Mouse (Mus musculus) right cerebral cortex, adult 2 months (tissue): ENCODE measurements around the gene Akt3.

Experiments used
- DNase-seq, 2 experiments: peaks; one replicate each; pipeline ENCODE4 v3.0.0; 2021 to 2022; ENCODE audit warnings: low spot score in 2 of 2

Akt3 gene

DNA sequence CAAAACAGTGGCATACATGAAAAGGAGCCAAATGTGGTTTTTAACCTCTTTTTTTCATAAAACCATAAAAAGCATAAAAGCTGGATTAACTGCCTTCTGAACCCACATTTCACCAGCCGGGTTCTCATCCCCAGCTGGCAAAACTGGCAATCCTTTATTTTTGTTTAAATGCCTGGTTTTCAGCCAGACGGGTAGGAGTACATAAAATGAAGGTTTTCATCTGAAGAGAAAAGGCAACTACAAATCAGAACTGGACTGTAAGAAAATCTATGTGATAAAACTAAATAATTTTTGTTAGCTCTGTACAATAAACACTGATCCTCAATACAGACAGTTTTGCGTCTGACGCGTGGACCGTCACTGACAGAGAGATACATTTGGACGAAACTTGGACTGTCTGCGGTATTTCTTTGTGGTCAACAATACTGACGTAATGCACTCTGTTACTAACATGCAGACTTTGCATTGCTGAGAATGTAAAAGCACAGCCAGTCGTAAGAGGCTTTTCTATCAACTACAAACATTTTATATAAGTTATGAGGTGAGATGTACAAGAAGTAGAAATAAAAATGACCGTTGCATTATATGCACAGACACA is 206.5 kb downstream of the Akt3 start:
- DNase-seq, result no peak

- no peak for DNase-seq
Measured at GRCm38 (mm10) chr1:177048773-177049172, 209.2 kb downstream of the Akt3 start.

GRCm38 (mm10) chr1:177046963-177047362 is 211.0 kb downstream of the Akt3 start:
- DNase-seq, result no peak

- DNase-seq, result no peak
Measured at GRCm38 (mm10) chr1:177045885-177046284, 212.1 kb downstream of the Akt3 start.

DNA sequence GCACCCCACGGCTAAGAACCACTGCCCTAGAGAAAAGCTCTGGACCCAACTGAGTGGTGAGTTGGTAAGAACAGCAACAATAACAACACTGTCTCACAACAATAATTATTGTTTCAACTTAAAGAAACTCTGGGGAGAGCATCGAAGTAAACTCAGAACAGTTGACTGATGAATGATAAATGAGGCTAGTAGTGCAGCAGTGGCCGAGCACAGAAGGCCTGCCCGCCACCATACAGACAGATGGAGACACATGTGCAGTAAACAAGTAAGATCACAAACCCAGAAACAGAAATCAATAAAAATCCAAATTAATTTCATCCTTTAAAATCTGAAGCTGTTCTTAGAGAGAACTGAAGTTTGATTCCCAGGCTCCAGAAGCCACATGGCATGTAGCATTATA is 217.9 kb downstream of the Akt3 start:
- no peak for DNase-seq

DNA sequence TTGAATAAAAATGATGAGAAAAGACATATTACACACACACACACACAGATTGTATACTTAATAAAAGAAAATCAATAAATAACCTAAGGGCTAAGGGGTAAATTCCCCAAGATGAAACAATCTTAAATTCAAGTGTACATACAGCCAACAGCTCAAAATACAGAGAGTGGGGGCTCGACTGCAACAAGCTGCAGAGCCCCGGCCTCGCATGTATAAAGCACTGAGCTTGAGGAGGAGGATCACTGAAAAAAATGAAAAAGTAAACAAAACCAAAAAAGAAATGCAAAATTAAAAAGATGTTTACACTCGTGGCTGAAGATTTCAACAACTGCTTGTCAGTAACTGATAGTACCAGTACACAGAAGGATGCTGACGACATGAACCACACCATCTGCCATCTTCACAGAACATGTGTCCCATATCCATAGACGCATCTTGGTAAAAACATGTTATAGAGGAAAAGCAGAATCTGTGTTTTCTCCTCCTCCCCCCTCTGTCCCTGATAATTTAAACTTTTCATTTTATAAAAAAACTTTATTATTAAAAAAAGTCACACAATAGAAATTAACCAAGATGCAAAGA is 218.8 kb downstream of the Akt3 start:
- DNase-seq, result no peak

DNA sequence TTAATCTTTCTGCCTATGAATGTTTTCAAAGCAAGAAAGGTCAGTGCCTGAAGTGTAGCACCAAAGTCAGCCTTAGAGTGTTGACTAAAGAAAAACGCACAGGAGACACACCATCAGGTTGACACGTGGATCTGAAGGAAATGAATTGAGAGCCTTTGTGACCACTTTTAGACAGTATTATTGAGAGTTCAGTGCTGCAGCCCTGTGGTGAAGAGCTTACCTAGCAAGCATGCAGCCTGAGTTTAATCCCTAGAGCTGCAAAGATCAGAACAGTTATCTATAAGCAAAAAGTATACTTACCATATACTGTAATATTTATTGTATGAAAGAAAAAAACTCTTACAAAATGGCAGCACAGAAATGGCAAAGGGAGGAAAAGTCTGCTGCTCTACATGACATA is 219.6 kb downstream of the Akt3 start:
- DNase-seq, result no peak

- peak in 1 of 2 experiments; percentile 1 for DNase-seq
Measured at GRCm38 (mm10) chr1:177035460-177035859, 222.5 kb downstream of the Akt3 start.

- DNase-seq, result peak in 1 of 2 experiments; percentile 1
Measured at GRCm38 (mm10) chr1:177032233-177032632, 225.8 kb downstream of the Akt3 start.

DNA sequence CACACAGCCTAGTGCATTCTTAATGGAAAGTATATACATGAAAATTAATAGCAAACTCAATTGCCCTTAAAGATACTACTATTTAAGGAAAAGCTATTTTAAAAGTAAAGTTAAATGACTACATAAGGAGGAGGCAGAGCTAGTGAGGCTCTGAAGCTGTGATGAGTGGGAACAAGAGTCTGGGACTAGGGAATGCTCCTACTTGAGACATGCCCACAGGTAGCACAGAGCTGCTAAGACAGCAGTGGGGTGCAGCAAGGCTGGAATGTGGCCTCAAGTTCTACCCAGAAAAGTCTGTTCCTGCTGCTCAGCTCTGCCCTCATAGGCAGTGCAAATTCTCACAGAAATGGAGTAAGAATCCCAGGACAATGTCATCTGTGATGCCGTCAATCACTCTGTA is 226.8 kb downstream of the Akt3 start:
- DNase-seq, result peak; percentile 4 to 19

GRCm38 (mm10) chr1:177030669-177031068 is 227.3 kb downstream of the Akt3 start:
- peak in 1 of 2 experiments; percentile 2 for DNase-seq

DNA sequence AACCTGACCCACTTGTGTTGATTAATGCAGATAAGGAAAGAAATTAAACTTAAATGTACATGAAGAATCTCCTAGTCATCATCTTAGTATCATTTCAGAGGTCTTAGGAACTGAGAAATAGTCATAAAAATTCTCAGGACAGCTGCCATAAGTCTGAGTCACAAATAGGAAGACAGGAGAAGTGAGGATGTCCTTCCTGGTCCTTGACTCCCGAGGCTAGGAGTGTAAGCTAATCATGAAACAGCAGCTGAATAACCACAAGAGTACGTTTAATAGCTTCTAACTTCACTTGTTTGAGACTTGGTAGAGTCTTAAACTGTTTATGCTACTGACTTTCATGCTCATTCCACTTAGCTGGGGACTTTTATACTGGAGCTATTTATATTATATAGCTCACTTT is 229.0 kb downstream of the Akt3 start:
- DNase-seq, result no peak

- no peak for DNase-seq
Measured at GRCm38 (mm10) chr1:177027706-177028105, 230.3 kb downstream of the Akt3 start.

- DNase-seq, result no peak
Measured at GRCm38 (mm10) chr1:177022751-177023150, 235.3 kb downstream of the Akt3 start.

GRCm38 (mm10) chr1:177019668-177020067 is 238.3 kb downstream of the Akt3 start:
- no peak for DNase-seq

- no peak for DNase-seq
Measured at GRCm38 (mm10) chr1:177018750-177019149, 239.3 kb downstream of the Akt3 start.

- no peak for DNase-seq
Measured at GRCm38 (mm10) chr1:177016729-177017128, 241.3 kb downstream of the Akt3 start.

DNA sequence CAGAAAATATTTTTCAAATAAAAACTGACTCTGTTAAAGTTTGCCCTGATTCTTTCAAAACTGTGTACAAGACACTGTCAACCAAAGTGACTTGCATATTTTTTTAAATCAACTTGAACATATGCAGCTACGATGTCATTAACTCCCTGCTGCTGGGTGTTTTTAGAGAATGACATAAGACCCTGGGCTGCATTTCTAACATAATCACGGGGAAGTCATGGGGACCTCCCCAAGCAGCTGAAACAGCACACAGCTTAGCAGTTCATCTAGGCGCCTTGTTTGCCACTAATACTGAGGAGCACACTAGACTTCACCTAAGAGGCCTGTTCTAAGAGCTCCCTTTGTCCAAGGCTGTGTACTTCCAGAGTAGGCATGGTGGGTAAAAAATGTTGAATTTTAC is 242.1 kb downstream of the Akt3 start:
- DNase-seq, result no peak

DNA sequence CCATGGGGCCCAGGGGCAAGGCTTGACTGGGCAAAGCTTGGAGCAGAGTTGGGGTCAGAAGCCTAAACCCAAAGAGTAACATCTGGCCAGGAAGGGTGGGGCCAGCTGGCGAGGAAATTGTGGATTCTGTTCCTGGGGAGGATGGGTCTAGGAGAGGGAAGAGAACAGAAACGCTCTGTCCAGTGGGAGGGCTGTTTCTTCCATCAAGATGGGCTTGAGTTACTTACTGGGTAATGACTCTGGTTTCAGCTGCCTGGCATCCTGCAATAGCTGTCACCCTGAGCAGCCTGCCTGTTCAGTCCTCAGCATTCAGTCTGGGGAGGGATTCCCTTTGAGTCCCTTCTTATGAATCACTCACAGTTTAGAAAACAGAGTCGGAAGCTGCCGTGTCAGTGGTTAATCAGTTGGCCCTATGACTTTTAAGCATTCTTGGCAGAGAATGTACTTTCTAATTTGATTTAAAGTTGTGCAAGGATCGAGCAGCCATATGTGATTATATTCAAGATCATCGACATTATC is 243.0 kb downstream of the Akt3 start:
- no peak for DNase-seq

DNA sequence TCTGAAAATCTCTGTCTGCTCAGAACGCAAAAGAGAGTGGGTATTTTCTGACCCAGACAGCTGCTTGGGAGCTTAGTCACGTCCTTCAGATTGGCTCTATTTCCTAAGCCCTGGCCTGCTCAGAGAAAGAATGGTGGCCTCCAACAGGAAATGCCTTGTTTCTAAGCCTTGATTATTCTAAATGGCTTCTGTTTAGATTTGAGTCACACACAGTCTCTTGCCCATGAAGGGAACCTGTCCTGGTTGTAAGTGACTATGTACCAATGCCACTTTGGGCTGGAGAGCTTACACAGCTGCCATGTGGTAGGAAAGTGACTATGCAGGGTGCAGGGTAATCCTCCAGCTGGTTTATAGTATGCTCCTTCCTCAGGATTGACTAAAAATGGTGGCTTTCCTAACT is 243.7 kb downstream of the Akt3 start:
- DNase-seq, result no peak

DNA sequence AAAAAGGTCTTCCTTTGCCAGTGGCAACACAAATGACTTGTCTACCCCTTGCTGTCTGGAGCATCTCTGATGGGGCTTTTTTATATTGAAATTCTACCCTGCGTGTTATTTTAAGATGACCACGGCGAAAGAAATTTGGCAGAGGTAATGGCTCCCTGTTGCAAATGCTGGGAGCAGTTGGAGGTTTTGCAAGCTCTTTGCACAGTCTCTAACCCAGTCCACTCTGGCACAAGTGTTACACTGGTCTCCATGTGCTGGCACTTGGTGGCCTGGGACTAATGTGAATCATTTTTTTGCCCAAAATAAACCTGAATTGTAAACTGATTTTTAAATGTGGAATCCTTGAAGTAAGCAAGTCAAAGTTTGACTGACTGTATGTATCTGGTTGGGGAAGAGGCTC is 244.2 kb downstream of the Akt3 start:
- no peak for DNase-seq

GRCm38 (mm10) chr1:177013313-177013712 is 244.7 kb downstream of the Akt3 start:
- DNase-seq, result no peak

DNA sequence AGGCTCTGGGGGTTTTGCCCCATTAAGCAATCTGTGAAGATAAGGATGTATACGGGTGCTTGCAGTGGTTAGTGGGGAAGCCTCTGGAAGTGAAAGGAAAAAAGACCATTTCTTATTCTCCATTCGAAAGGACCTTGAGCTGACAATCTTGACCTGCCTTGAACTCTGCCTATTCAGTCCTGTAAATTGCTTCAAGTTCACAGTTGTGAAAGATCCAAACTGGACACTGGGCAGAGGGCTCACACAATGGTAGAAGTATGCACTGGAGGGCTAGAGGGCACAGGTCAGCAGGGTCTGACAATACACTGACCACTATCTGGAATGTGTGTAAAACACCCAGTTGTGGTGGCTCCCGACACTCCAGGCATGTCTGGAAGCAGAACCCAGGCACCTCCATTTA is 245.2 kb downstream of the Akt3 start:
- DNase-seq, result no peak

DNA sequence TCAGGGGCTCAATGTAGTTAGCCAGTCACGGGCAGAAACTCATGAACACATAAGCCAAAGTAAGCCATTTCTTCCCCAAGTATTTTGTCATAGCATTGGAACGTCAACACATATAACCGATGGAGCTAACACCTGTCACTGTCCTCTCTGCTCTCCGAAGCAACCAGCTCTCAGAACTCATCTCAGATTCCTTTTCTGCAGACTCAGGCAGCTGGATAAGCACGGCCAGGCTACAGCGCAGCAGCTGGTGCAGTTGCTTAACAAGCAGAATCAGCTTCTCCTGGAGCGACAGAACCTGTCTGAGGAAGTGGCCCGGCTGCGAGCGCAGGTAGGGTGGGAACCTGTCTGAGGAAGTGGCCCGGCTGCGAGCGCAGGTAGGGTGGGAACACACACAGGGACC is 246.3 kb downstream of the Akt3 start:
- no peak for DNase-seq
